Mouse (Mus musculus) cerebellum, adult (tissue): ENCODE data around the gene Lurap1l.

Experiments used
- ATAC-seq: cut with Nextera tagmentation; 2 replicates; pipeline ENCODE4 v1.9.2; 2017; ENCODE audit warnings: mild to moderate bottlenecking, moderate library complexity, mixed read lengths; ENCODE audit not compliant: insufficient number of reproducible peaks, low FRiP score, low TSS enrichment

The Lurap1l gene

DNA sequence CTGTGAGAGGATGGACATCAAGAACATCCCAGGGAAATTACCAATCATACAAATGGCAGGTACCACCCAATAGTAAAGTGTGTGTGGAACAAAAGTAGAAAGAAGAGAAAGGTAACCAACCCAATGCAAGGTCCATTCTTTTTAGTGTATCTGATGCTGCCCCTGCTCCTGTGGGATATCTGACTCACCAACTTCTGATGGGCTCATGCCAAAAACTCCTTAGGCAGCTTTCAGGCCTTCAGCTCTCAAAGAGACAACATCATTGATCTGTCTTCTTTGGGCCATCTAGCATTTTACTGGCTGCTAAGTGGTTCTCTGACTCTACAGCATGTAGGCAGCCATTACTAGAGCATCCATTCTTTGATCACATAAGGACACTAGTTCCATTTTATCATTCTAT, 63.5 kb downstream of the Lurap1l start:
- no peak for ATAC-seq

DNA sequence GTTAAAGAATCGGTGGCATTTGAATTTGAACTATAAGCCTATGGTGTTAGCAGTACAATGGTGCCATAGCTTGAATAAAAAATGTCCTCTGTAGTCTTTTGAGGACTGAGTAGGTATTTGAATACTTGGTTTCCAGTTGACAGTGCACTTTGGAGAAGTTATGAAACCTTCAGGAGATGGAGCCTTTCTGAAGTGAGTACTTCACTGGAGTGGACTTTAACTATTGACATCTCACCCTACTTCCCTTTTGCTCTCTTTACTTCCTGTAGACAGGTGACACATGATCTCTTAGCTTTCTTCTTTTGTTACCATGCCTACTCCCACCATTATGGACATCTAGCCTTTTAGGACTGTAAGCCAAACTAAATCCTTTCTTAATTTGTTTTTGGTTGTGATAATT, 80.4 kb downstream of the Lurap1l start:
- ATAC-seq = no peak

DNA sequence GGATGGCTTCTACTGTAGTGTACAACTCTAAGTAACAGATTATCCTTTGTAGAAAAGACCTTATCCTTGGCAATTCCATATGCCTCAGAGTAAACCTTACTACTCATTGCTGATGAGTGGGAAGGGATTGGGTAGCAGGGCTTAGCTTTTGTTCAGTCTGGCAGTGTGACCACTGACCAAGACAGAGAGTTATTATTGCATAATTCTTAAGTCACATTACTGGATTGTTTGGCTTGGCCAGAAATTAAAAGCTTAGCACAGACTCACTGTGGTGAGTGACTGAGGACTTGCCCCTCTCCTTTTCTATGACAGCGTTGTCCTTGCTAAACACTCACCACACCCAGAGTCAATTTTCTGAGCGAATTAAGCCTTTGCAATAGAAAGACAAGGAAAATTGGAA, 93.1 kb downstream of the Lurap1l start:
- no peak for ATAC-seq
